Mouse (Mus musculus) embryonic facial prominence, embryonic 15.5 days (tissue): ENCODE results near the gene Dst. TPM values are rescaled to one million over a fixed set of nuclear protein-coding genes. Genes with fewer than 3 reads are reported as not detected.

Experiments used
- ATAC-seq: fragments of 200-750 bp; cut with Nextera tagmentation; 2 replicates; pipeline ENCODE4 v1.8.0; 2017; ENCODE audit warnings: low read depth, moderate TSS enrichment; ENCODE audit not compliant: insufficient number of reproducible peaks, low FRiP score, low TSS enrichment
- H3K27ac ChIP-seq: fragments of 300-500 bp; sonication (generic); replicated peaks from 2 replicates; pipeline ENCODE4 v1.5.1; 2015; ENCODE audit warnings: mild to moderate bottlenecking, inconsistent platforms
- H3K27me3 ChIP-seq: fragments of 300-500 bp; sonication (generic); 2 replicates; pipeline ENCODE4 v1.6.1; 2015; ENCODE audit warnings: inconsistent platforms
- H3K36me3 ChIP-seq: fragments of 300-500 bp; sonication (generic); 2 replicates; pipeline ENCODE4 v1.6.1; 2015; ENCODE audit warnings: mild to moderate bottlenecking, inconsistent platforms
- H3K4me1 ChIP-seq: fragments of 300-500 bp; sonication (generic); 2 replicates; pipeline ENCODE4 v1.6.1; 2015; ENCODE audit warnings: inconsistent platforms
- H3K4me2 ChIP-seq: fragments of 300-500 bp; sonication (generic); replicated peaks from 2 replicates; pipeline ENCODE4 v1.6.1; 2015; ENCODE audit warnings: mild to moderate bottlenecking, inconsistent platforms
- H3K4me3 ChIP-seq: fragments of 300-500 bp; sonication (generic); replicated peaks from 2 replicates; pipeline ENCODE4 v1.5.1; 2015; ENCODE audit warnings: mild to moderate bottlenecking, inconsistent platforms
- H3K9ac ChIP-seq: fragments of 300-500 bp; sonication (generic); 2 replicates; pipeline ENCODE4 v1.6.1; 2015; ENCODE audit warnings: inconsistent platforms
- H3K9me3 ChIP-seq: fragments of 300-500 bp; sonication (generic); replicated peaks from 2 replicates; pipeline ENCODE4 v1.6.1; 2016; ENCODE audit warnings: inconsistent platforms
- WGBS: fragments of 180-500 bp; shearing (Covaris S2); methylation state at CpG from one replicate; pipeline ENCODE4 v1.1.7; 2015; 5-methylcytosine and 5-hydroxymethylcytosine counted together
- polyA plus RNA-seq: library from polyadenylated mRNA; unstranded; fragments of >200 nt; fragmentation: Nextera tagmentation; extraction: Ambion mirVana; gene quantifications from 2 replicates; pipeline ENCODE4 v1.2.1, GENCODE M21; 2015

Gene Dst
- polyA plus RNA-seq: 22.8 and 28.7 TPM in 2 replicates

- H3K36me3 ChIP-seq: no peaks in the 10 kb centered on the region
These were observed at the start of gene Dst for GRCm38 (mm10) chr1:33908191-33908962. Gene Dst, plus strand, starts transcription at chr1:33908225.

GRCm38 (mm10) chr1:33869031-33869430, 39.0 kb upstream of the Dst start:
- Histone ChIP-seq H3K9ac (no peak overlapping the region), H3K4me1 (no peaks in the 10 kb centered on the region), H3K9me3 (no peaks in the 10 kb centered on the region), H3K36me3 (no peaks in the 10 kb centered on the region), H3K4me2 (no peak overlapping the region), H3K27me3 (no peaks in the 10 kb centered on the region), H3K4me3 (no peak overlapping the region), H3K27ac (no peak overlapping the region)
- ATAC-seq: no peak
- WGBS: 86% methylated on average over 2 of the region's 2 CpGs

More at GRCm38 (mm10) chr1:33908191-33908962, at the start of gene Dst:
- Histone ChIP-seq H3K4me3 (peak within 1 kb of the TSS; percentile 65), H3K27ac (no peak within 1 kb of the TSS), H3K9me3 (no peaks in the 10 kb centered on the region), H3K4me2 (peak within 1 kb of the TSS; percentile 96), H3K9ac (peak within 1 kb of the TSS; percentile 40), H3K4me1 (peaks cover 18% of the 10 kb centered on the region), H3K27me3 (peaks cover 27% of the 10 kb centered on the region)
- WGBS: 6% methylated on average over 27 of the region's 44 CpGs
- no peak for ATAC-seq

- H3K9me3 ChIP-seq: no peaks in the 10 kb centered on the region
- no peak for ATAC-seq
- H3K36me3 ChIP-seq: no peaks in the 10 kb centered on the region
- H3K27me3 ChIP-seq: no peaks in the 10 kb centered on the region
- H3K27ac ChIP-seq: no peak overlapping the region
- no peak overlapping the region for H3K9ac ChIP-seq
- H3K4me3 ChIP-seq: no peak overlapping the region
- H3K4me1 ChIP-seq: no peaks in the 10 kb centered on the region
- 86% methylated on average over 3 of the region's 3 CpGs for WGBS
- no peak overlapping the region for H3K4me2 ChIP-seq
These were observed 38.6 kb upstream of the Dst start for GRCm38 (mm10) chr1:33869437-33869836.

GRCm38 (mm10) chr1:33873561-33873960, 34.5 kb upstream of the Dst start:
- no peaks in the 10 kb centered on the region for H3K9me3 ChIP-seq
- H3K9ac ChIP-seq: no peak overlapping the region
- ATAC-seq: no peak
- H3K27me3 ChIP-seq: no peaks in the 10 kb centered on the region
- 65% methylated on average over 5 of the region's 5 CpGs for WGBS
- H3K4me3 ChIP-seq: no peak overlapping the region
- H3K36me3 ChIP-seq: no peaks in the 10 kb centered on the region
- H3K4me1 ChIP-seq: no peaks in the 10 kb centered on the region
- no peak overlapping the region for H3K4me2 ChIP-seq
- no peak overlapping the region for H3K27ac ChIP-seq

GRCm38 (mm10) chr1:33875691-33876090, 32.3 kb upstream of the Dst start:
- Histone ChIP-seq H3K27me3 (no peaks in the 10 kb centered on the region), H3K4me2 (no peak overlapping the region), H3K9me3 (no peaks in the 10 kb centered on the region), H3K4me3 (no peak overlapping the region), H3K36me3 (no peaks in the 10 kb centered on the region), H3K9ac (no peak overlapping the region), H3K4me1 (no peaks in the 10 kb centered on the region), H3K27ac (no peak overlapping the region)
- no peak for ATAC-seq
- WGBS: 40% methylated on average over 6 of the region's 6 CpGs

GRCm38 (mm10) chr1:33876416-33876815, 31.6 kb upstream of the Dst start:
- Histone ChIP-seq H3K4me1 (no peaks in the 10 kb centered on the region), H3K36me3 (no peaks in the 10 kb centered on the region), H3K27ac (no peak overlapping the region), H3K4me2 (no peak overlapping the region), H3K9ac (no peak overlapping the region), H3K27me3 (no peaks in the 10 kb centered on the region), H3K9me3 (no peaks in the 10 kb centered on the region), H3K4me3 (no peak overlapping the region)
- WGBS: 74% methylated on average over 3 of the region's 3 CpGs
- ATAC-seq: no peak

GRCm38 (mm10) chr1:33878170-33878569, 29.9 kb upstream of the Dst start:
- Histone ChIP-seq H3K4me2 (no peak overlapping the region), H3K9ac (no peak overlapping the region), H3K27ac (no peak overlapping the region), H3K4me3 (no peak overlapping the region), H3K36me3 (no peaks in the 10 kb centered on the region), H3K9me3 (no peaks in the 10 kb centered on the region), H3K27me3 (no peaks in the 10 kb centered on the region), H3K4me1 (no peaks in the 10 kb centered on the region)
- no peak for ATAC-seq
- WGBS: 77% methylated on average over 7 of the region's 7 CpGs

- Histone ChIP-seq H3K27ac (no peak overlapping the region), H3K4me3 (peak overlapping the region; percentile 34), H3K4me2 (peak overlapping the region; percentile 47), H3K9me3 (no peaks in the 10 kb centered on the region), H3K4me1 (no peaks in the 10 kb centered on the region; the same call in 1 of the 2 replicates), H3K9ac (no peak overlapping the region), H3K27me3 (no peaks in the 10 kb centered on the region), H3K36me3 (no peaks in the 10 kb centered on the region)
- no peak for ATAC-seq
- WGBS: 8% methylated on average over 18 of the region's 18 CpGs
These were observed 24.8 kb upstream of the Dst start for GRCm38 (mm10) chr1:33883102-33883839.

- Histone ChIP-seq H3K4me1 (no peaks in the 10 kb centered on the region), H3K4me3 (no peak overlapping the region), H3K27ac (no peak overlapping the region), H3K9ac (no peak overlapping the region), H3K4me2 (no peak overlapping the region), H3K27me3 (no peaks in the 10 kb centered on the region), H3K36me3 (no peaks in the 10 kb centered on the region), H3K9me3 (no peaks in the 10 kb centered on the region)
- ATAC-seq: no peak
- WGBS: 62% methylated on average over 10 of the region's 10 CpGs
These were observed 15.2 kb upstream of the Dst start for GRCm38 (mm10) chr1:33892784-33893183.

- no peak overlapping the region for H3K27ac ChIP-seq
- no peaks in the 10 kb centered on the region for H3K4me1 ChIP-seq
- no peak overlapping the region for H3K4me3 ChIP-seq
- WGBS: 58% methylated on average over 6 of the region's 6 CpGs
- H3K9ac ChIP-seq: no peak overlapping the region
- no peak overlapping the region for H3K4me2 ChIP-seq
- no peaks in the 10 kb centered on the region for H3K27me3 ChIP-seq
- ATAC-seq: no peak
- H3K9me3 ChIP-seq: no peaks in the 10 kb centered on the region
- no peaks in the 10 kb centered on the region for H3K36me3 ChIP-seq
These were observed 11.9 kb upstream of the Dst start for GRCm38 (mm10) chr1:33896116-33896515.

GRCm38 (mm10) chr1:33896666-33897065, 11.4 kb upstream of the Dst start:
- no peak for ATAC-seq
- H3K4me1 ChIP-seq: no peaks in the 10 kb centered on the region
- no peak overlapping the region for H3K4me3 ChIP-seq
- 79% methylated on average over 4 of the region's 4 CpGs for WGBS
- H3K27ac ChIP-seq: no peak overlapping the region
- no peaks in the 10 kb centered on the region for H3K27me3 ChIP-seq
- H3K9ac ChIP-seq: no peak overlapping the region
- no peaks in the 10 kb centered on the region for H3K36me3 ChIP-seq
- H3K9me3 ChIP-seq: no peaks in the 10 kb centered on the region
- no peak overlapping the region for H3K4me2 ChIP-seq
